Mouse (Mus musculus): ENCODE data around the gene Olfr1122. TPM values are rescaled to one million over a fixed set of nuclear protein-coding genes. Genes with fewer than 3 reads are reported as not detected.
"Not testable (repeated sequence)": the region's sequence is repeated elsewhere in the genome, so short reads cannot be mapped to it uniquely, and the experiment has no call there.

The Olfr1122 gene
- polyA plus RNA-seq (2015; fragmentation: Nextera tagmentation; extraction: Ambion mirVana): not detected in 2 replicates

GRCm38 (mm10) chr2:87385549-87385948, at the start of gene Olfr1122:
Gene Olfr1122 (plus strand): TSS chr2:87385849.
- H3K4me3 ChIP-seq: no peak within 1 kb of the TSS

GRCm38 (mm10) chr2:87354515-87354914, 31.1 kb upstream of the Olfr1122 start, which contains the start of gene Olfr1120:
Gene Olfr1120 (plus strand): TSS chr2:87354815.
- Histone ChIP-seq H3K27me3 (no peaks in the 10 kb centered on the region), H3K4me2 (no peak within 1 kb of the TSS), H3K9me3 (replicated peaks) (no peaks in the 10 kb centered on the region), H3K9ac (no peak within 1 kb of the TSS), H3K4me3 (no peak within 1 kb of the TSS), H3K36me3 (ENCODE audit: poor library complexity, severe bottlenecking) (no peaks in the 10 kb centered on the region), H3K27ac (no peak within 1 kb of the TSS), H3K4me1 (no peaks in the 10 kb centered on the region)
- ATAC-seq: no peak
- 66% methylated on average over 2 of the region's 2 CpGs for WGBS

More at GRCm38 (mm10) chr2:87385549-87385948, at the start of gene Olfr1122:
- Histone ChIP-seq H3K4me1 (no peaks in the 10 kb centered on the region), H3K27ac (no peak within 1 kb of the TSS), H3K9ac (no peak within 1 kb of the TSS), H3K4me2 (no peak within 1 kb of the TSS), H3K9me3 (replicated peaks) (no peaks in the 10 kb centered on the region), H3K27me3 (no peaks in the 10 kb centered on the region), H3K36me3 (ENCODE audit: poor library complexity, severe bottlenecking) (no peaks in the 10 kb centered on the region)
- no peak for ATAC-seq
- WGBS: 85% methylated on average over 2 of the region's 2 CpGs

- ATAC-seq; H3K27me3 ChIP-seq; H3K4me3 ChIP-seq; H3K4me2 ChIP-seq; H3K9me3 ChIP-seq (replicated peaks); H3K27ac ChIP-seq; H3K9ac ChIP-seq; H3K36me3 ChIP-seq (ENCODE audit: poor library complexity, severe bottlenecking); H3K4me1 ChIP-seq: not testable (repeated sequence)
- 98% methylated on average over 2 of the region's 2 CpGs for WGBS
Observed at GRCm38 (mm10) chr2:87360121-87360520, 25.5 kb upstream of the Olfr1122 start.

GRCm38 (mm10) chr2:87369595-87369994, 16.1 kb upstream of the Olfr1122 start, which contains the start of gene Olfr1121:
Gene Olfr1121 (plus strand): TSS chr2:87369895.
- no peak within 1 kb of the TSS for H3K9ac ChIP-seq
- 47% methylated on average over 1 of the region's 1 CpGs for WGBS
- H3K4me2 ChIP-seq: no peak within 1 kb of the TSS
- no peak for ATAC-seq
- H3K9me3 ChIP-seq (replicated peaks): no peaks in the 10 kb centered on the region
- H3K27ac ChIP-seq: no peak within 1 kb of the TSS
- H3K36me3 ChIP-seq (ENCODE audit: poor library complexity, severe bottlenecking): no peaks in the 10 kb centered on the region
- H3K27me3 ChIP-seq: no peaks in the 10 kb centered on the region
- no peaks in the 10 kb centered on the region for H3K4me1 ChIP-seq
- no peak within 1 kb of the TSS for H3K4me3 ChIP-seq

GRCm38 (mm10) chr2:87371726-87372125, 13.9 kb upstream of the Olfr1122 start:
- no peak overlapping the region for H3K4me3 ChIP-seq
- ATAC-seq: no peak
- H3K9ac ChIP-seq: no peak overlapping the region
- no peak overlapping the region for H3K27ac ChIP-seq
- H3K27me3 ChIP-seq: no peaks in the 10 kb centered on the region
- 87% methylated on average over 4 of the region's 4 CpGs for WGBS
- H3K4me1 ChIP-seq: no peaks in the 10 kb centered on the region
- H3K4me2 ChIP-seq: no peak overlapping the region
- no peaks in the 10 kb centered on the region for H3K36me3 ChIP-seq (ENCODE audit: poor library complexity, severe bottlenecking)
- no peaks in the 10 kb centered on the region for H3K9me3 ChIP-seq (replicated peaks)

- Histone ChIP-seq H3K27ac (no peak overlapping the region), H3K4me2 (no peak overlapping the region), H3K36me3 (ENCODE audit: poor library complexity, severe bottlenecking) (no peaks in the 10 kb centered on the region), H3K4me3 (no peak overlapping the region), H3K9me3 (replicated peaks) (no peaks in the 10 kb centered on the region), H3K9ac (no peak overlapping the region), H3K4me1 (no peaks in the 10 kb centered on the region), H3K27me3 (no peaks in the 10 kb centered on the region)
- 91% methylated on average over 2 of the region's 2 CpGs for WGBS
- ATAC-seq: no peak
Observed at GRCm38 (mm10) chr2:87383935-87384334, 1.7 kb upstream of the Olfr1122 start.

GRCm38 (mm10) chr2:87393605-87394004, 8.0 kb downstream of the Olfr1122 start:
- not testable (repeated sequence) for H3K4me1 ChIP-seq; H3K36me3 ChIP-seq (ENCODE audit: poor library complexity, severe bottlenecking); H3K4me2 ChIP-seq; H3K9ac ChIP-seq; H3K27ac ChIP-seq; H3K4me3 ChIP-seq; ATAC-seq; H3K9me3 ChIP-seq (replicated peaks); H3K27me3 ChIP-seq
- 90% methylated on average over 5 of the region's 5 CpGs for WGBS

- not testable (repeated sequence) for H3K9me3 ChIP-seq (replicated peaks); H3K27ac ChIP-seq; H3K4me2 ChIP-seq; H3K9ac ChIP-seq; H3K4me3 ChIP-seq; H3K27me3 ChIP-seq; H3K4me1 ChIP-seq; H3K36me3 ChIP-seq (ENCODE audit: poor library complexity, severe bottlenecking); ATAC-seq
- 86% methylated on average over 7 of the region's 7 CpGs for WGBS
Observed at GRCm38 (mm10) chr2:87394686-87395085, 9.0 kb downstream of the Olfr1122 start.

- no peak for ATAC-seq
- Histone ChIP-seq H3K4me1 (no peaks in the 10 kb centered on the region), H3K36me3 (ENCODE audit: poor library complexity, severe bottlenecking) (no peaks in the 10 kb centered on the region), H3K4me2 (no peak within 1 kb of the TSS), H3K4me3 (no peak within 1 kb of the TSS), H3K27ac (no peak within 1 kb of the TSS), H3K27me3 (no peaks in the 10 kb centered on the region), H3K9me3 (replicated peaks) (no peaks in the 10 kb centered on the region), H3K9ac (no peak within 1 kb of the TSS)
- WGBS: 87% methylated on average over 1 of the region's 1 CpGs
Observed at GRCm38 (mm10) chr2:87416335-87416734, 30.7 kb downstream of the Olfr1122 start, which contains the start of gene Olfr1123. Gene Olfr1123 (plus strand): TSS chr2:87416635.

- Histone ChIP-seq H3K9me3 (replicated peaks) (no peaks in the 10 kb centered on the region), H3K4me1 (no peaks in the 10 kb centered on the region), H3K27me3 (no peaks in the 10 kb centered on the region), H3K9ac (no peak within 1 kb of the TSS), H3K4me2 (no peak within 1 kb of the TSS), H3K36me3 (ENCODE audit: poor library complexity, severe bottlenecking) (no peaks in the 10 kb centered on the region), H3K4me3 (no peak within 1 kb of the TSS), H3K27ac (no peak within 1 kb of the TSS)
- ATAC-seq: no peak
- 92% methylated on average over 1 of the region's 1 CpGs for WGBS
Observed at GRCm38 (mm10) chr2:87429975-87430374, 44.3 kb downstream of the Olfr1122 start, which contains the start of gene Olfr1124. Gene Olfr1124 (plus strand): TSS chr2:87430275.

GRCm38 (mm10) chr2:87437731-87438130, 52.1 kb downstream of the Olfr1122 start:
- Histone ChIP-seq H3K27me3 (no peaks in the 10 kb centered on the region), H3K9me3 (replicated peaks) (no peaks in the 10 kb centered on the region), H3K27ac (no peak overlapping the region), H3K9ac (no peak overlapping the region), H3K4me3 (no peak overlapping the region), H3K4me2 (no peak overlapping the region), H3K4me1 (no peaks in the 10 kb centered on the region), H3K36me3 (ENCODE audit: poor library complexity, severe bottlenecking) (no peaks in the 10 kb centered on the region)
- no peak for ATAC-seq
- 95% methylated on average over 16 of the region's 16 CpGs for WGBS
